Mouse (Mus musculus) heart, adult 2 months (tissue): Measurements from ENCODE around the gene 4921507P07Rik. TPM values are rescaled to one million over a fixed set of nuclear protein-coding genes. Genes with fewer than 3 reads are reported as not detected.

Experiments
- DNase-seq, 2 experiments: peaks; one replicate each; pipeline ENCODE4 v3.0.0; 2021
- H3K27ac ChIP-seq: fragments of 200-600 bp; 2 replicates; pipeline ENCODE4 v1.8.1; 2022
- H3K27me3 ChIP-seq: fragments of 200-500 bp; 2 replicates; pipeline ENCODE4 v1.6.1; 2012; ENCODE audit warnings: mild to moderate bottlenecking, low read length, inconsistent platforms, mixed read lengths; ENCODE audit not compliant: control insufficient read depth, insufficient read depth
- H3K36me3 ChIP-seq: fragments of 200-500 bp; 2 replicates; pipeline ENCODE4 v1.6.1; 2012; ENCODE audit warnings: low read length, inconsistent platforms; ENCODE audit not compliant: control insufficient read depth, insufficient read depth
- H3K4me1 ChIP-seq: fragments of 200-500 bp; 2 replicates; pipeline ENCODE4 v1.6.1; 2011; ENCODE audit warnings: low read length; ENCODE audit not compliant: control insufficient read depth, insufficient read depth
- H3K4me3 ChIP-seq: fragments of 200-600 bp; 2 replicates; pipeline ENCODE4 v1.8.1; 2022
- H3K79me2 ChIP-seq: fragments of 200-500 bp; replicated peaks from 2 replicates; pipeline ENCODE4 v1.6.1; 2012; ENCODE audit warnings: mild to moderate bottlenecking, inconsistent platforms, low read length, moderate library complexity, mixed read lengths; ENCODE audit not compliant: control insufficient read depth, insufficient read depth
- H3K9ac ChIP-seq: fragments of 200-500 bp; 2 replicates; pipeline ENCODE4 v1.6.1; 2012; ENCODE audit warnings: low read depth, mild to moderate bottlenecking, control low read depth, inconsistent platforms, low read length, mixed read lengths
- CTCF ChIP-seq: fragments of 200-600 bp; IDR thresholded peaks from 2 replicates; pipeline ENCODE4 v1.8.1; 2022; ENCODE audit warnings: antibody characterized with exemption, mild to moderate bottlenecking, moderate library complexity
- EP300 ChIP-seq: fragments of 200-500 bp; IDR thresholded peaks from 2 replicates; pipeline ENCODE4 v1.6.1; 2011; ENCODE audit warnings: low read depth, low read length, control low read depth; ENCODE audit not compliant: insufficient read depth
- POLR2A ChIP-seq: fragments of 200-500 bp; IDR thresholded peaks from 2 replicates; pipeline ENCODE4 v1.6.1; 2011; ENCODE audit warnings: mild to moderate bottlenecking, low read depth, low read length, control low read depth; ENCODE audit not compliant: insufficient read depth
- WGBS: fragments of 180-500 bp; shearing (Covaris S2); methylation state at CpG from one replicate; pipeline ENCODE4 v1.1.7; 2018; 5-methylcytosine and 5-hydroxymethylcytosine counted together
- intact Hi-C: fragments of 180-260 bp; cut with DNase I; formaldehyde crosslinking; loops from one replicate; pipeline ENCODE4 v1.15.1; 2025
- polyA plus RNA-seq: library from polyadenylated mRNA; depleted of rRNA; stranded (reverse); fragments of >200 nt; gene quantifications from 2 replicates; pipeline ENCODE4 v1.2.3, GENCODE M21; 2012
- total RNA-seq, 2 experiments: library from RNA; stranded (reverse); gene quantifications; 2 replicates each; pipeline ENCODE4 v1.2.3; 2021

The 4921507P07Rik gene
- total and polyA plus RNA-seq, 3 experiments, result 0.20 to 0.29 (median 0.29) TPM

- Histone ChIP-seq H3K36me3 (no peaks in the 10 kb centered on the region), H3K27ac (no peak overlapping the region), H3K79me2 (no peaks in the 10 kb centered on the region), H3K4me3 (no peak overlapping the region), H3K4me1 (no peaks in the 10 kb centered on the region), H3K9ac (no peak overlapping the region), H3K27me3 (no peaks in the 10 kb centered on the region)
- no peak for DNase-seq
- intact Hi-C loops, result no loop called here
- TF ChIP-seq EP300, result no peak
- TF ChIP-seq POLR2A, result no peak
- 88% methylated on average over 2 of the region's 2 CpGs for WGBS
These were observed 9.0 kb downstream of the 4921507P07Rik start for GRCm38 (mm10) chr6:50587412-50587811.

- WGBS, result 59% methylated on average over 5 of the region's 5 CpGs
- no peak for TF ChIP-seq CTCF
- no peak for TF ChIP-seq POLR2A
- TF ChIP-seq EP300, result no peak
- no peak overlapping the region for H3K4me3 ChIP-seq
These were observed 10.1 kb downstream of the 4921507P07Rik start for GRCm38 (mm10) chr6:50586316-50586715.

GRCm38 (mm10) chr6:50585733-50586132 is 10.7 kb downstream of the 4921507P07Rik start:
- H3K4me3 ChIP-seq, result no peak overlapping the region
- H3K27me3 ChIP-seq, result no peaks in the 10 kb centered on the region
- no peaks in the 10 kb centered on the region for H3K36me3 ChIP-seq
- H3K4me1 ChIP-seq, result no peaks in the 10 kb centered on the region
- intact Hi-C loops, result no loop called here
- TF ChIP-seq EP300 (no peak), POLR2A (no peak), CTCF (no peak)
- no peak for DNase-seq
- WGBS, result 38% methylated on average over 7 of the region's 7 CpGs
- H3K9ac ChIP-seq, result no peak overlapping the region
- no peak overlapping the region for H3K27ac ChIP-seq
- no peaks in the 10 kb centered on the region for H3K79me2 ChIP-seq

More at GRCm38 (mm10) chr6:50586316-50586715, 10.1 kb downstream of the 4921507P07Rik start:
- intact Hi-C loops, result no loop called here
- Histone ChIP-seq H3K79me2 (no peaks in the 10 kb centered on the region), H3K4me1 (no peaks in the 10 kb centered on the region), H3K9ac (no peak overlapping the region), H3K27ac (no peak overlapping the region), H3K27me3 (no peaks in the 10 kb centered on the region), H3K36me3 (no peaks in the 10 kb centered on the region)
- DNase-seq, result no peak

GRCm38 (mm10) chr6:50571661-50572060 is 24.8 kb downstream of the 4921507P07Rik start:
- H3K27me3 ChIP-seq, result no peaks in the 10 kb centered on the region
- H3K27ac ChIP-seq, result no peak overlapping the region
- H3K79me2 ChIP-seq, result no peaks in the 10 kb centered on the region
- no peaks in the 10 kb centered on the region for H3K4me1 ChIP-seq
- no peak for DNase-seq
- intact Hi-C loops, result no loop called here
- H3K36me3 ChIP-seq, result no peaks in the 10 kb centered on the region
- no peak overlapping the region for H3K4me3 ChIP-seq
- no peak overlapping the region for H3K9ac ChIP-seq
- WGBS, result 89% methylated on average over 1 of the region's 1 CpGs
- TF ChIP-seq CTCF, result no peak
- no peak for TF ChIP-seq POLR2A
- no peak for TF ChIP-seq EP300

- DNase-seq, result no peak
- TF ChIP-seq EP300 (no peak), CTCF (no peak), POLR2A (no peak)
- H3K4me3 ChIP-seq, result peak overlapping the region; percentile 96
- peak overlapping the region; percentile 88 for H3K9ac ChIP-seq
- H3K79me2 ChIP-seq, result no peaks in the 10 kb centered on the region
- H3K27me3 ChIP-seq, result no peaks in the 10 kb centered on the region
- intact Hi-C loops, result loop anchor here (2.0 kb wide), 1 partner anchor 30 kb away; the partner anchor contains the start of gene 4921507P07Rik
- H3K36me3 ChIP-seq, result peaks cover 4% of the 10 kb centered on the region
- H3K4me1 ChIP-seq, result no peaks in the 10 kb centered on the region
- H3K27ac ChIP-seq, result peak overlapping the region; percentile 94
- WGBS, result 7% methylated on average over 6 of the region's 6 CpGs
These were observed 29.5 kb downstream of the 4921507P07Rik start for GRCm38 (mm10) chr6:50566997-50567255.

GRCm38 (mm10) chr6:50566141-50566996 is 30.1 kb downstream of the 4921507P07Rik start, which contains the start of gene Cycs:
TSS of gene Cycs (minus strand) at chr6:50566538.
- TF ChIP-seq POLR2A, result peak; percentile 93
- TF ChIP-seq CTCF, result peak; percentile 53
- 0 out of 2 replicates have a peak, but pooled peaks have one; percentile 30 for TF ChIP-seq EP300
- Histone ChIP-seq H3K4me1 (no peaks in the 10 kb centered on the region), H3K9ac (peak within 1 kb of the TSS; percentile 88), H3K36me3 (peaks cover 4% of the 10 kb centered on the region), H3K4me3 (peak within 1 kb of the TSS; percentile 96), H3K79me2 (no peaks in the 10 kb centered on the region), H3K27me3 (no peaks in the 10 kb centered on the region), H3K27ac (peak within 1 kb of the TSS; percentile 94)
- peak; percentile 99 to 100 for DNase-seq
- intact Hi-C loops, result loop anchor here (2.0 kb wide), 1 partner anchor 30 kb away; the partner anchor contains the start of gene 4921507P07Rik
- under 1% methylated on average over 78 of the region's 78 CpGs for WGBS
